In genomic region chr14:49362161-49362560, GRCm38 (mm10) we compare ENCODE assay signal across 14 mouse cellular contexts.
"Had no signal": no experiment of that assay in that cellular context is flagged by ENCODE, and none has a peak within 500 bp of the region (broad histone marks: within the 10 kb centered on the region; RNA-seq: fewer than 3 reads in every experiment).

No protein-coding gene starts in this region.

- H3K4me2 ChIP-seq: lung, embryonic 14.5 days; midbrain, embryonic 11.5 days; midbrain, embryonic 13.5 days; midbrain, embryonic 15.5 days; neural tube, embryonic 12.5 days; stomach, embryonic 15.5 days had no signal

- H3K9ac ChIP-seq: lung, embryonic 14.5 days; midbrain, embryonic 13.5 days; midbrain, embryonic 15.5 days; neural tube, embryonic 12.5 days; stomach, embryonic 15.5 days had no signal

- H3K27ac ChIP-seq: midbrain, embryonic 13.5 days; midbrain, embryonic 15.5 days; neural tube, embryonic 12.5 days; stomach, embryonic 15.5 days; stomach, postnatal 0 days had no signal

- DNase-seq: lung, adult 18-20 months; lung, embryonic 14.5 days; lung, postnatal 10 days; lung, postnatal 4 days; right cerebral cortex, postnatal 14 days; thymus, adult 2 months; thymus, postnatal 14 days; thymus, postnatal 36 days had no signal

- H3K27me3 ChIP-seq: midbrain, embryonic 13.5 days; midbrain, embryonic 15.5 days; neural tube, embryonic 12.5 days; stomach, embryonic 15.5 days had no signal

- H3K4me1 ChIP-seq: midbrain, embryonic 13.5 days; midbrain, embryonic 15.5 days; neural tube, embryonic 12.5 days; stomach, embryonic 15.5 days had no signal

- H3K36me3 ChIP-seq: midbrain, embryonic 13.5 days; midbrain, embryonic 15.5 days; neural tube, embryonic 12.5 days; stomach, embryonic 15.5 days had no signal

- H3K4me3 ChIP-seq: midbrain, embryonic 13.5 days; midbrain, embryonic 15.5 days; neural tube, embryonic 12.5 days; stomach, embryonic 15.5 days had no signal

- H3K9me3 ChIP-seq: midbrain, embryonic 13.5 days; midbrain, embryonic 15.5 days; neural tube, embryonic 12.5 days; stomach, embryonic 15.5 days had no signal

- ATAC-seq: midbrain, embryonic 13.5 days; midbrain, embryonic 15.5 days had no signal
